Mouse (Mus musculus) liver, adult 2 months (tissue): Measurements from ENCODE around the gene Golim4.

Experiments used
- CTCF ChIP-seq: fragments of 200-500 bp; IDR thresholded peaks from 2 replicates; pipeline ENCODE4 v1.5.1; 2011; ENCODE audit warnings: low read depth, low read length, control low read depth
- POLR2A ChIP-seq: fragments of 200-500 bp; IDR thresholded peaks from 2 replicates; pipeline ENCODE4 v1.6.1; 2011; ENCODE audit warnings: low read length, control low read depth; ENCODE audit not compliant: insufficient read depth; ENCODE audit errors: extremely low read depth

- peak; percentile 69 for TF ChIP-seq CTCF
- no peak for TF ChIP-seq POLR2A
Observed at GRCm38 (mm10) chr3:75910257-75910656, 46.5 kb downstream of the Golim4 start.
